Mouse (Mus musculus) olfactory bulb, adult 2 months (tissue): Measurements from ENCODE around the gene Rhod.

Experiments
- CTCF ChIP-seq: fragments of 200-500 bp; IDR thresholded peaks from 2 replicates; pipeline ENCODE4 v1.5.1; 2012; ENCODE audit warnings: low read depth, mild to moderate bottlenecking, low read length, moderate library complexity; ENCODE audit not compliant: insufficient read depth
- POLR2A ChIP-seq: fragments of 200-500 bp; IDR thresholded peaks from 2 replicates; pipeline ENCODE4 v1.6.1; 2012; ENCODE audit warnings: mild to moderate bottlenecking, low read depth, low read length, moderate library complexity; ENCODE audit not compliant: insufficient read depth

DNA sequence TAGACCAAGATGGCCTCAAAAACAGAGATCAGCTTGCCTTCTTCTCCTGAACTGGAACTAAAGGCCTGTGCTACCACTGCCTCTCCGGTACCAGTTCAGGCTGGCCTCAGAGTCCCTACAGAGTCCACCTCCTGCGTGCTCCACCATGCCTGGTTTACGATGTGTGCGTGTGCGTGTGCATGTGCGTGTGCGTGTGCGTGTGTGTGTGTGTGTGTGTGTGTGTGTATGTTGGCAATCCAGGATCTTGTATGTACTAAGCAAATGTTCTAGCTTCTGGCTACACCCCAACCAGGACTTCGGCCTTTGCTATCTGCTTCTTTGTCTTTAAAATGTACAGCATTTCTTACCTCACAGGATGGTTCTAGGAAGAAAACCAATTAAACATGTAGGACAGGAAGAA lies 10.0 kb upstream of the Rhod start:
- TF ChIP-seq POLR2A = no peak
- no peak for TF ChIP-seq CTCF
